Mouse (Mus musculus) T-helper 1 cell (primary cell): ENCODE results near the gene Aldh1l1.

Source experiments
- in situ Hi-C: fragments of 300-600 bp; cut with MboI, MseI; formaldehyde crosslinking; loops from one replicate; pipeline ENCODE4 v1.15.1; 2025; ENCODE audit warnings: high pct_unique_total_duplicates

Gene Aldh1l1

DNA sequence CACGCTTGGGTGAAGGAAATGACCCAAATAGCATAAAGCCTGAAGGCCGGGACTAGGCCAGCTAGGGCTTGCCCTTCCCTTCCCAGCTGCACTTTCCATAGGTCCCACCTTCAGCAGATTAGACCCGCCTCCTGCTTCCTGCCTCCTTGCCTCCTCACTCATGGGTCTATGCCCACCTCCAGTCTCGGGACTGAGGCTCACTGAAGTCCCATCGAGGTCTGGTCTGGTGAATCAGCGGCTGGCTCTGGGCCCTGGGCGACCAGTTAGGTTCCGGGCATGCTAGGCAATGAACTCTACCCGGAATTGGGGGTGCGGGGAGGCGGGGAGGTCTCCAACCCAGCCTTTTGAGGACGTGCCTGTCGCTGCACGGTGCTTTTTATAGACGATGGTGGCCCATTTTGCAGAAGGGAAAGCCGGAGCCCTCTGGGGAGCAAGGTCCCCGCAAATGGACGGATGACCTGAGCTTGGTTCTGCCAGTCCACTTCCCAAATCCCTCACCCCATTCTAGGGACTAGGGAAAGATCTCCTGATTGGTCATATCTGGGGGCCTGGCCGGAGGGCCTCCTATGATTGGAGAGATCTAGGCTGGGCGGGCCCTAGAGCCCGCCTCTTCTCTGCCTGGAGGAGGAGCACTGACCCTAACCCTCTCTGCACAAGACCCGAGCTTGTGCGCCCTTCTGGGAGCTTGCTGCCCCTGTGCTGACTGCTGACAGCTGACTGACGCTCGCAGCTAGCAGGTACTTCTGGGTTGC, 64.1 kb downstream of the Aldh1l1 start:
- in situ Hi-C loops: no loop called here

GRCm38 (mm10) chr6:90551251-90551650, 65.0 kb downstream of the Aldh1l1 start:
- in situ Hi-C loops: no loop called here

GRCm38 (mm10) chr6:90553197-90553596, 67.0 kb downstream of the Aldh1l1 start:
- in situ Hi-C loops: no loop called here

DNA sequence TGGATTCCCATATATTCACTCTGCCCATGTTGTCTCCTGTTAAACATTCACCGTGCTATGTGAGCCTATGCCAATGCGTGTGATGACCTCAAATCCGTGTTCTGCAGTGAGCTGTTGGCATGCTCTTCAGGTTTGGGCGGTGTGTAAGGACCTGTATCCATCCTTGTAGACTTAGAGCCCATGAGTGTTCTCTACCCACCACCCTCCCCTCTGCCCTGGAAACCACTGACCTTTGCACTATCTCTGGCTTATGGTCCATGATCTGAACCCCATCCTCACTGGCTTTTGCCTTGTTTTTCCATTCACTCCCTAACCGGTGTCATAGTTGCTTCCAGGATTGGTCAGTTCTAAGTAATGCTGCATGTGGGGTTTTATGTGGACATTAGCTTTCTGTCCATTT, 67.5 kb downstream of the Aldh1l1 start:
- in situ Hi-C loops: no loop called here

DNA sequence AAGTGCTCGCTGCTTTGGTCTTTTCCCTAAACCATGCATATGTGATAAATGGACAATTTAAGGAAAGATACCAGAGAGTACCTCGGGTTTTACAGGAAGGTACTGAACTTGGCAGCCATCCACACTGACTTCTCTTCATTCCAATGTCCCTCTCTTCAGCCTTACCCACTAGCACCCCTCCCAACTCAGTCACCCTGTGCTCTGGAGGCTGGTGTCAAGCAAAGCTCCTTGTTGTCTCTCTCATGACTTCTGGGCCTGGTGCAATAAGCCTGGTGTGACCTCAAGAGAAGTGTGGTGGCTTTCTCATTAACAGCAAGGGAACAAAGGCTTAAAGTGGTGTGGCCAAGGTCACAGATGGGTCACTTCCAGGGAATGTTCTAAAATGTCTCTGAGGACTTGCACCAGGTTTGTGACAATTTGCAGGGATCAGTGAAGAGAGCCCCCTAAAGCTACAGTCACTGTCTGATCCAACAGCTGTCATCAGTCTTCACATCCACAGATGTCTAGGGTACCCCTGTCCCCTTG, 70.4 kb downstream of the Aldh1l1 start:
- in situ Hi-C loops: no loop called here

- in situ Hi-C loops: no loop called here
These were observed 70.8 kb downstream of the Aldh1l1 start for GRCm38 (mm10) chr6:90557077-90557476.

- in situ Hi-C loops: no loop called here
These were observed 71.8 kb downstream of the Aldh1l1 start for GRCm38 (mm10) chr6:90557829-90558693.

DNA sequence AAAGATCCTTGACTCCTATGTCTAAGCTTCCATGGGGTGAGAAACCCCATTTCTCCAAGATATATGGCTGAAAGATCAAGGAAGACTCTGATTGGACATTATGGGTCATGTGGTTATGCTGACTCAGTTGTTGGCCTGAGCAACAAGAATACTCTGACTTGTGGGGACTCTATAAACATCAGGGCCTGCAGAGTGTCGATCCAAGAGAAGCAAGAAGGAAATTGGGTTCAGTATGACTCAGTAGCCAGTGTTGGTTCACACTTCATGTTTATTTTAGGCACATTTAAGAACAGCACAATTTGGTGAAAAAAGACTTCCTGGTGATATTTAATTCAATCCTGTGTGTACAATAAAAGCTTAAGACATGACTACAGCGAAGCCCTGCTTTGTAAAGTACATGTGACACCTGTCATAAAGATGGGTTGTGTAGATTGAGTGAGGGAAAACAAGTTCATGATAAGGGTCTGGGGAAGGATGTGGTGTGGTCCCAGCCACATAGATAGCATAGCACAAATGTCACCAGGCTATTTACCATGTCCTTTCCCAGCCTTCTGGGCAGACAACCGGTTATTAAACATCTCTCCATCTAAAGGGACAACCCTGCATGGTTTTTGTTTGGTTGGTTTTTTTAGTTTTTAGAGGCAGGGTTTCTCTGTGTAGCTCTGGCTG, 74.3 kb downstream of the Aldh1l1 start:
- in situ Hi-C loops: no loop called here

DNA sequence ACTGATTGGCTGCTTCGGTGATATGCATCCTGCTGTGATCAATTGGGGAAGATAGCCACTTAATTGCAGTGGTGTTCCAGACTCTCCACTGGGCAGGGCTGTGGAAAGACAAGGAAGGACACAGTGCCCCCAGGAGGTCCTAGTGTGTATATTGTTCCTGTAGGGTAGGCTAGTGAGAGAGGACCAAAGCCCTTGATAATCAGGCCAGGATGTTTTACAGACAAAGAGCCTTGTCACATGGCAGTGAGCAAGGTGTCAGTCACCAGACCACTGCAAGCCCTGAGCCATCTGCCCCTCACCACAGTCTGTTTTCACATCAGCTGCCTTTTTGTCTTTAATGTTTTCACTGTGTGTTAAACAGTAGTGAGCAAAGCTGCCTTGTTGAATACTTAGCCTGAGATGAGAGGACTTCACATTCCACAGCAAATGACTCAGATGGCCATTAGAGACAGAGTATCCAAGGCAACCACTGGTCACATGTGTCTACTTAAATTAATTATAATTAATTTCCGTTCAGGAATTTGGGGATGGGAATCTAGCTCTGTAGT, 75.1 kb downstream of the Aldh1l1 start:
- in situ Hi-C loops: no loop called here

DNA sequence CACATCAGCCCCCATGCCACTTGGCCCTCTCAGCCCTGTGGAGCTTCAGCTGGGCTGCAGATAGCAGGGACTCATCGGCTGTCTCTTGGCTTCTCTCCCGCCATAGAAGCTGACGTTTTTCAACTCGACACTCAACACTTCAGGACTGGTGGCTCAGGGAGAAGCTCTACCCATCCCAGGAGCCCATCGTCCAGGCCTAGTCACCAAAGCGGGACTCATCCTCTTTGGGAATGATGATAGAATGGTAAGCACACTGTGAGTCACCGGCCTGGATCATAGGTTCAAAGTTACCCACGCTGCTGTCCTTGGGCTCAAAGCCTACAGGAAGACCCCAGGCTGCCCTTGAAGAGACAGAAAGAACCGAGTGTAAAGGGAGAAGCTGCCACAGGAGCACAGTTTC, 78.0 kb downstream of the Aldh1l1 start:
- in situ Hi-C loops: no loop called here

DNA sequence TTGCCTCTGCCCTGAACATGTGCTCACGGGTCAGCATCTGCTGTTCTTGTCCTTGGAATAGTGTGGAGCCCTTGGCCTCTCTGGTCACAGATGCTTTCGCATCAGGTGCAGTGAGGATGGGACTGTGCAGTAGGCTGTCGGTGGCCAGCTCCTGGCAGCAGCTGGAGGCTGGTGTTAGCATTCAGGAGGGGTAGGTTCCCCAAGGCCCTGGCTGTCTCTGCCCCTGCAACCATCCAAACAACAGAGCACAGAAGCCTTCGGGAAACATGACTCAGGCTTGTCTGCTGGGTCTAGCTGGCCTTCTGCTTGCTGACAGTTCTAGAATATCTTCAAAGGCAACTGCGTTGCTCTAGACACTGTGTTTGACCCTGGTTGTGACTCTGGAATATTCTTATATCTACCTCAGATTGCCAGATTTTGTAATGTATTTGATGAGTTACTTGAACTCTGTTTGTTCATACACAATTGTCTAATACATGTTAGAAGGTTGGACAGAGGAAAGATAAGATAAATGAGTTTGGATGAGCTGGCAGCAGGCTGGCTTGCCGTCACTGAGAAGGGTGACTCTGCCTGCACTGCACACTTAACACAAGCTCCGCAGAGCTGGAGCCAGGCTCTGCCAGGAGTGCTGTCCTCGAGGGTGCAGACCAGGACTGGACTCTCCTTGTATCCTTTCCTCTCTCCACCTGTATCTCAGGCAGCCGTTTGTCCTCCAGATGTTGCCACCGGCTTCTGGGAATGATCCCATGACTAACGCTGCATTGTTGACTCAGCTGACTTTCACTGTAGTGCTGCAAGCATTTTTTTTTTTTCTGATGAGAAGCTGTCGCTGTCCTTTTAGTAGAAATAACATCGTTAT, 79.4 kb downstream of the Aldh1l1 start:
- in situ Hi-C loops: no loop called here

- in situ Hi-C loops: no loop called here
These were observed 81.3 kb downstream of the Aldh1l1 start for GRCm38 (mm10) chr6:90567486-90567885.

GRCm38 (mm10) chr6:90567928-90568327, 81.7 kb downstream of the Aldh1l1 start:
- in situ Hi-C loops: no loop called here

GRCm38 (mm10) chr6:90568721-90569120, 82.5 kb downstream of the Aldh1l1 start:
- in situ Hi-C loops: no loop called here

- in situ Hi-C loops: no loop called here
These were observed 83.6 kb downstream of the Aldh1l1 start for GRCm38 (mm10) chr6:90569736-90570383.

DNA sequence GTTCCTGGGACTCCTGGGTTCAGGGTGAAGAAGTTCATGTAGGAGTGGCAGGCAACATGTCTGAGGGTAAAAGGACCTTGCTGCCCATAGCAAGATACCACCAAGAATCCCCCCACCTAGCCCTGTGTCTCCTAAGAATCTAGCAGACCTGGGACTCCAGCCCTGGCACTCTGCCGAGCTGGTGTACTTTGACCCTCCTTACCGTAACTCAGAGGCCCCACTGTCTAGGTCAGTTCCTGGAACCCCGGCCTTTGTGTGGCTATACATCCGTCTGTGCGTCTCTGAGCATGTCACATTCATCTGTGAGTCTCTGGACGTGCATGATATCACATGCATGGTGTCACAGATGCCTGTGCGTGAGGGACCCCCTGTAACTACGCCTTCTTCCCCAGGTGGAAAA, 84.2 kb downstream of the Aldh1l1 start:
- in situ Hi-C loops: no loop called here

GRCm38 (mm10) chr6:90575261-90575715, 89.1 kb downstream of the Aldh1l1 start:
- in situ Hi-C loops: no loop called here

GRCm38 (mm10) chr6:90578174-90578573, 91.9 kb downstream of the Aldh1l1 start:
- in situ Hi-C loops: no loop called here

DNA sequence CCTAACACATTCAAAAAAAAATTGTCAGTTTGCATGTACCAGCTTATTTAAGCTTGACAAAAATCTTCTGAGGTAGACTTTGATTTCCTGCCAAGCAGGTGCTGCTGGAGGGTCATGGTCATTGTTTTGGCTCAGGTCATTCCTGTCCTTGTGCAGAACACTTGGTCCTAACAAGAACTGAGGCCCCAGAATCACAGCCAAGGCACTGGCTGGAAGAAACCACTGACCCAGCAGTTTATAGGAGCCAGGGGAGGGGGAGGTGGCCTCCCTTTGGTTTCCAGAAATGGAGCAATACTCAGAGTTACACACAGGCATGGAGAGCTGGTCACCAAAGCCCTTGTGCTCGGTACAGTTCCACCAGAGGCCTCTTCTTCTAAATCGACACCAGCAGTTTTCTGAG, 96.1 kb downstream of the Aldh1l1 start:
- in situ Hi-C loops: no loop called here

- in situ Hi-C loops: no loop called here
These were observed 101.9 kb downstream of the Aldh1l1 start for GRCm38 (mm10) chr6:90588113-90588512.
